Comparison of ENCODE assay signal across 9 mouse cellular contexts in genomic region chr8:54528571-54528970, GRCm38 (mm10). TPM values are rescaled to one million over a fixed set of nuclear protein-coding genes. Genes with fewer than 3 reads are reported as not detected.
DNase-seq lines count a peak whose midpoint lies in the region; ATAC-seq and TF ChIP-seq lines count a peak whose summit lies in the region.
"Had no signal": no experiment of that assay in that cellular context is flagged by ENCODE, and none has a peak within 500 bp of the region (broad histone marks: within the 10 kb centered on the region; RNA-seq: fewer than 3 reads in every experiment).

No protein-coding gene starts in this region.

- ATAC-seq in neural tube, embryonic 13.5 days (ENCODE audit: low read depth) = no peak
- no peak for ATAC-seq in erythroid progenitor cell, adult 5-6 weeks (replicated peaks; ENCODE audit: low FRiP score, poor library complexity, severe bottlenecking)

- H3K27ac ChIP-seq in embryonic fibroblast, embryonic 13.5 days (ENCODE audit: insufficient read depth, low read length) = no peak overlapping the region; the same call in 1 of the 2 replicates
- H3K27ac ChIP-seq in limb, embryonic 10.5 days = peak overlapping the region; percentile 95; the same call in 1 of the 2 replicates
- H3K27ac ChIP-seq in neural tube, embryonic 13.5 days (replicated peaks) = no peak overlapping the region

- 25% methylated on average over 7 of the region's 7 CpGs for WGBS in lung, adult 2 months
- WGBS in limb, embryonic 10.5 days = 69% methylated on average over 7 of the region's 7 CpGs
- 69% methylated on average over 7 of the region's 7 CpGs for WGBS in neural tube, embryonic 13.5 days

- no peaks in the 10 kb centered on the region for H3K27me3 ChIP-seq in limb, embryonic 10.5 days (ENCODE audit: low read depth, poor library complexity, severe bottlenecking)
- no peaks in the 10 kb centered on the region for H3K27me3 ChIP-seq in neural tube, embryonic 13.5 days

- no peaks in the 10 kb centered on the region; the same call in 1 of the 2 replicates for H3K4me1 ChIP-seq in lung, adult 2 months (ENCODE audit: control insufficient read depth, insufficient read depth, low read length)
- peaks cover 2% of the 10 kb centered on the region for H3K4me1 ChIP-seq in embryonic fibroblast, embryonic 13.5 days (ENCODE audit: control insufficient read depth, insufficient read depth, low read length)
- H3K4me1 ChIP-seq in limb, embryonic 10.5 days = peaks cover 15% of the 10 kb centered on the region
- H3K4me1 ChIP-seq in neural tube, embryonic 13.5 days (replicated peaks) = peaks cover 24% of the 10 kb centered on the region

- no peak for TF ChIP-seq POLR2A in lung, adult 2 months (IDR thresholded peaks at IDR 0.05; ENCODE audit: borderline replicate concordance, extremely low read depth, low read depth, low read length)
- no peak for TF ChIP-seq POLR2A in embryonic fibroblast, embryonic 13.5 days (IDR thresholded peaks at IDR 0.05; ENCODE audit: low read depth, low read length)

- H3K9me3 ChIP-seq in limb, embryonic 10.5 days (replicated peaks) = no peaks in the 10 kb centered on the region
- no peaks in the 10 kb centered on the region for H3K9me3 ChIP-seq in neural tube, embryonic 13.5 days

- TF ChIP-seq CTCF in lung, adult 2 months (IDR thresholded peaks at IDR 0.05; ENCODE audit: insufficient read depth, low read length) = no peak
- no peak for TF ChIP-seq CTCF in embryonic fibroblast, embryonic 13.5 days (IDR thresholded peaks at IDR 0.05; ENCODE audit: borderline replicate concordance, insufficient read depth, low read length)

- DNase-seq in lung, adult 2 months = no peak
- no peak for DNase-seq in lung, postnatal 25 days (ENCODE audit: low spot score)
- no peak for DNase-seq in limb, embryonic 10.5 days (ENCODE audit: low spot score)
- DNase-seq in adrenal gland, postnatal 10 days = no peak
- no peak for DNase-seq in cerebellum, adult 11 months

- peak overlapping the region; percentile 94 for H3K9ac ChIP-seq in neural tube, embryonic 13.5 days

- peak overlapping the region; percentile 68 for H3K4me2 ChIP-seq in neural tube, embryonic 13.5 days

- H3K4me3 ChIP-seq in lung, adult 2 months (replicated peaks; ENCODE audit: extremely low read depth, low read depth, low read length) = peak overlapping the region; percentile 1
- H3K4me3 ChIP-seq in embryonic fibroblast, embryonic 13.5 days (ENCODE audit: insufficient read depth, low read length) = peak overlapping the region; percentile 97
- H3K4me3 ChIP-seq in limb, embryonic 10.5 days = peak overlapping the region; percentile 88
- peak overlapping the region; percentile 95 for H3K4me3 ChIP-seq in neural tube, embryonic 13.5 days

- peaks cover 31% of the 10 kb centered on the region for H3K36me3 ChIP-seq in limb, embryonic 10.5 days
- no peaks in the 10 kb centered on the region for H3K36me3 ChIP-seq in neural tube, embryonic 13.5 days

RNA-seq across cellular contexts. Expression of gene Asb5, which starts 0.8 kb away (rescaled TPM):
- polyA plus RNA-seq in lung, adult 2 months (2012; rRNA removed) = 0.65 and 7.8 TPM in 2 replicates
- polyA plus RNA-seq in embryonic fibroblast, embryonic 13.5 days (2011; ENCODE audit: insufficient read length, low read depth, missing spikeins) = 0.33 and 0.80 TPM in 2 replicates
- polyA plus RNA-seq in limb, embryonic 10.5 days (2016; fragmentation: Nextera tagmentation; extraction: Ambion mirVana) = 6.2 and 9.5 TPM in 2 replicates
- 4.3 and 5.2 TPM in 2 replicates for polyA plus RNA-seq in neural tube, embryonic 13.5 days (2015; fragmentation: Nextera tagmentation; extraction: Ambion mirVana)
- total RNA-seq in adrenal gland, postnatal 10 days (2021) = 1 to 10 TPM; 3.0 to 9.8 TPM
- total RNA-seq in erythroid progenitor cell, adult 5-6 weeks (2015; ENCODE audit: low replicate concordance) = not detected in 2 replicates
- total RNA-seq in erythroid progenitor cell, adult 5-6 weeks (2017; ENCODE audit: low replicate concordance) = not detected in 2 replicates
- total RNA-seq: monocyte, adult 5-6 weeks had no signal

RNA-seq across cellular contexts. Expression of gene Spcs3, which starts 1.2 kb away (rescaled TPM):
- 6.6 and 13.4 TPM in 2 replicates for polyA plus RNA-seq in lung, adult 2 months (2012; rRNA removed)
- 87.3 and 95.1 TPM in 2 replicates for polyA plus RNA-seq in embryonic fibroblast, embryonic 13.5 days (2011; ENCODE audit: insufficient read length, low read depth, missing spikeins)
- polyA plus RNA-seq in limb, embryonic 10.5 days (2016; fragmentation: Nextera tagmentation; extraction: Ambion mirVana) = 95.8 and 104 TPM in 2 replicates
- 48.6 and 59.3 TPM in 2 replicates for polyA plus RNA-seq in neural tube, embryonic 13.5 days (2015; fragmentation: Nextera tagmentation; extraction: Ambion mirVana)
- 10 to 100 TPM; 40.3 to 43.2 TPM for total RNA-seq in adrenal gland, postnatal 10 days (2021)
- total RNA-seq in erythroid progenitor cell, adult 5-6 weeks (2015; ENCODE audit: low replicate concordance) = 37.1 and 38.6 TPM in 2 replicates
- 23.2 and 32.3 TPM in 2 replicates for total RNA-seq in erythroid progenitor cell, adult 5-6 weeks (2017; ENCODE audit: low replicate concordance)

Comparison
In these comparisons a context has a peak if more than half of its experiments do, and no peak if none do; other contexts are left out.
1. H3K4me3 ChIP-seq: peak in every context shown above with its lines; median percentile 97 in embryonic fibroblast, embryonic 13.5 days; 95 in neural tube, embryonic 13.5 days; 88 in limb, embryonic 10.5 days; 1 in lung, adult 2 months.